Mouse (Mus musculus): ENCODE data around the gene Ppil1. TPM values are rescaled to one million over a fixed set of nuclear protein-coding genes. Genes with fewer than 3 reads are reported as not detected.

Gene Ppil1
- polyA plus RNA-seq, 1 experiment from 2014 or later: 117 TPM

- no peaks in the 10 kb centered on the region; the same call in 1 of the 2 replicates for H3K27me3 ChIP-seq (replicated peaks)
- 97% methylated on average over 6 of the region's 6 CpGs for WGBS
- H3K4me2 ChIP-seq (replicated peaks): no peak overlapping the region
- H3K9ac ChIP-seq: no peak overlapping the region
- peaks cover 4% of the 10 kb centered on the region for H3K4me1 ChIP-seq
- H3K9me3 ChIP-seq: no peaks in the 10 kb centered on the region
- no peak overlapping the region for H3K4me3 ChIP-seq
- H3K27ac ChIP-seq: no peak overlapping the region
- H3K36me3 ChIP-seq: peaks cover 46% of the 10 kb centered on the region
- ATAC-seq (ENCODE audit: low FRiP score, low read depth): no peak
Observed at GRCm38 (mm10) chr17:29301421-29301820, 37.4 kb upstream of the Ppil1 start.

DNA sequence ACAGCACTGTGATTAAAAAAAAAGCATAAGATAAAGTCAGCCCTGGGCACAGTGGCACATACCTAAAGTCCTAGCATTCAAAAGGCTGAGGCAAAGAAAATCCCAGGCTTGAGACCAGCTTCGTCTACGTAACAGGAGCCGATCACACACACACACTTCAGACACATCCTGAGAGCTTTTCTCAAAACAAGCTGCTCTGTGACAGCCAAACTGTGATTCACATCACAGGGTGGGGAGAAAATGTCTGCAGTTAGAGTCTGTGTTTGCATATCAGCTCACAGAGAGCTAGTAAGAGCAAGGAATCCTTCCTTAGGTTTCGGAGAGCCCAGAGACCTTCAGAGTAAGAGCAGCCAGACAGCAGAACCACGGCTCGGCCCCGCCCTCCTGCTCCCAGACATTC lies 36.9 kb upstream of the Ppil1 start:
- H3K27me3 ChIP-seq (replicated peaks): no peaks in the 10 kb centered on the region; the same call in 1 of the 2 replicates
- WGBS: 96% methylated on average over 7 of the region's 7 CpGs
- no peaks in the 10 kb centered on the region for H3K9me3 ChIP-seq
- no peak overlapping the region for H3K27ac ChIP-seq
- no peak overlapping the region for H3K4me3 ChIP-seq
- H3K36me3 ChIP-seq: peaks cover 50% of the 10 kb centered on the region
- H3K4me2 ChIP-seq (replicated peaks): no peak overlapping the region
- H3K9ac ChIP-seq: no peak overlapping the region
- no peak for ATAC-seq (ENCODE audit: low FRiP score, low read depth)
- peaks cover 4% of the 10 kb centered on the region for H3K4me1 ChIP-seq

- peaks cover 4% of the 10 kb centered on the region for H3K4me1 ChIP-seq
- no peak overlapping the region for H3K27ac ChIP-seq
- peaks cover 65% of the 10 kb centered on the region for H3K36me3 ChIP-seq
- no peak overlapping the region for H3K4me2 ChIP-seq (replicated peaks)
- WGBS: 93% methylated on average over 4 of the region's 4 CpGs
- H3K9ac ChIP-seq: no peak overlapping the region
- no peak overlapping the region for H3K4me3 ChIP-seq
- H3K27me3 ChIP-seq (replicated peaks): no peaks in the 10 kb centered on the region; the same call in 1 of the 2 replicates
- H3K9me3 ChIP-seq: no peaks in the 10 kb centered on the region
- no peak for ATAC-seq (ENCODE audit: low FRiP score, low read depth)
Observed at GRCm38 (mm10) chr17:29299282-29299681, 35.3 kb upstream of the Ppil1 start.

DNA sequence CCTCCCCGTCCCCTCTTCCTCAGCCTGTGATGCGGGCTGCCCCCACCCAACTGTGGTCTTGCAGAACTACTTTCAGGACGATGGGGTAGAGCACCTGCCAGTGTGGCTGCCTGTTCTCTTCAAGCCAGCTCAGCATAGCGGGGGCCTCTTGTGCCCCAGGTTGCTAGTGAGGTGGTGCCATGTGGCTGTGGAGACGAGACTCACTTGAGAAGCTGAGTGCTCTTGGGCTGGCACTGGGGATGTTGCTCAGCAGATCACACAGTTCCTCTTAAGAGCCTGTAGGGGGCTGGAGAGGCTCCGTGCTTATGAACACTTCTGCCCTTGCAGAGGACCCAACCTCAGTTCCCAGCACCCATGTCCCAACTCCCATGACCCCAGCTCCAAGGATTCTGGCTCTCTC lies 33.8 kb upstream of the Ppil1 start:
- H3K4me2 ChIP-seq (replicated peaks): no peak overlapping the region
- H3K4me1 ChIP-seq: peaks cover under 1% of the 10 kb centered on the region; the same call in 1 of the 2 replicates
- H3K27me3 ChIP-seq (replicated peaks): no peaks in the 10 kb centered on the region
- 89% methylated on average over 6 of the region's 6 CpGs for WGBS
- peaks cover 73% of the 10 kb centered on the region for H3K36me3 ChIP-seq
- H3K9me3 ChIP-seq: no peaks in the 10 kb centered on the region
- H3K9ac ChIP-seq: no peak overlapping the region
- no peak overlapping the region for H3K4me3 ChIP-seq
- H3K27ac ChIP-seq: no peak overlapping the region
- ATAC-seq (ENCODE audit: low FRiP score, low read depth): no peak

DNA sequence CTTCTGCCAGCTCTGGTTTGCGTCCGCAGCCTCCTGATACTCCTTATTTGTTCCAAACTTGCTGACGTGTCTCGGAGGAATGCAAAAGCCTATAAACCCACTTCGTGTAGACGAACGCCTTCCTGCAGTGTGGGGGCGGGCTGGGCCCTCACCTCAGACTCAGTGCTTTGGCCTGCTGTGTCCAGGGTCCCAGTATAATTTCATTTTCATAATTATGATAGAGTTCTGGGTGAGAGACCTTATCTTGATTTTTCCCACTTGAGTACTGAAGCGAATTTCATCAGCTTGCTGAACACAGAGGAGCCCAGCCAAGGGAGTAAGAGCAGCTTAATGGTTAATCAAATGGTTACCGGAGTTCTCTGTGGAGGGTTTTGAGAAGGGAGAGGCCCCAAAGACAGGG lies 33.3 kb upstream of the Ppil1 start:
- no peaks in the 10 kb centered on the region for H3K9me3 ChIP-seq
- no peaks in the 10 kb centered on the region for H3K4me1 ChIP-seq
- peaks cover 73% of the 10 kb centered on the region for H3K36me3 ChIP-seq
- ATAC-seq (ENCODE audit: low FRiP score, low read depth): no peak
- no peak overlapping the region for H3K9ac ChIP-seq
- 79% methylated on average over 10 of the region's 10 CpGs for WGBS
- no peak overlapping the region for H3K27ac ChIP-seq
- no peak overlapping the region for H3K4me2 ChIP-seq (replicated peaks)
- no peaks in the 10 kb centered on the region for H3K27me3 ChIP-seq (replicated peaks)
- no peak overlapping the region for H3K4me3 ChIP-seq

DNA sequence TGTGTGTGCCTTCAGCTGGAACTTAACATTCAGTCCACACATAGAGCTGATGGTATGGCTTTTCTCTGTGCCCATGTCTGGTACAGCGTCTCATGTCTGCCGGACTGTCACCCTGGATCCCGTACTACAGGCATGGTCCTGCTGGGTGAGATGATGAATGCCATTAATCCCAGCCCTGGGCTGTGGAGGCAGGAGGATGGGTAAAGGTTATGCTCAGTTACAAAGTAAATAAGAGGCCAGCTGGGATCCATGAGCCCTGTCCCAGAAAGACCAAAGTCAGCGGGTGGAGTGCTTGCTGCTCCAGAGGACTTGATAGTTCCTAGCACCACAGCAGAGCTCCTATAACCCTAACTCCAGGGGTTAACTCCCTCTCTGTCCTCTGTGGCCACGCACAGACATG lies 31.8 kb upstream of the Ppil1 start:
- Histone ChIP-seq H3K4me2 (replicated peaks) (no peak overlapping the region), H3K4me3 (no peak overlapping the region), H3K27ac (no peak overlapping the region), H3K4me1 (no peaks in the 10 kb centered on the region), H3K9me3 (no peaks in the 10 kb centered on the region), H3K9ac (no peak overlapping the region), H3K36me3 (peaks cover 60% of the 10 kb centered on the region), H3K27me3 (replicated peaks) (no peaks in the 10 kb centered on the region)
- no peak for ATAC-seq (ENCODE audit: low FRiP score, low read depth)
- WGBS: 73% methylated on average over 5 of the region's 5 CpGs

GRCm38 (mm10) chr17:29293807-29294605 lies 30.0 kb upstream of the Ppil1 start:
- peaks cover 46% of the 10 kb centered on the region for H3K36me3 ChIP-seq
- no peaks in the 10 kb centered on the region for H3K9me3 ChIP-seq
- no peaks in the 10 kb centered on the region for H3K4me1 ChIP-seq
- ATAC-seq (ENCODE audit: low FRiP score, low read depth): no peak
- H3K4me3 ChIP-seq: no peak overlapping the region
- WGBS: 83% methylated on average over 9 of the region's 9 CpGs
- H3K9ac ChIP-seq: no peak overlapping the region
- no peak overlapping the region for H3K4me2 ChIP-seq (replicated peaks)
- H3K27ac ChIP-seq: no peak overlapping the region
- no peaks in the 10 kb centered on the region for H3K27me3 ChIP-seq (replicated peaks)

GRCm38 (mm10) chr17:29292996-29293395 lies 29.0 kb upstream of the Ppil1 start:
- no peak overlapping the region for H3K4me3 ChIP-seq
- WGBS: 91% methylated on average over 3 of the region's 3 CpGs

DNA sequence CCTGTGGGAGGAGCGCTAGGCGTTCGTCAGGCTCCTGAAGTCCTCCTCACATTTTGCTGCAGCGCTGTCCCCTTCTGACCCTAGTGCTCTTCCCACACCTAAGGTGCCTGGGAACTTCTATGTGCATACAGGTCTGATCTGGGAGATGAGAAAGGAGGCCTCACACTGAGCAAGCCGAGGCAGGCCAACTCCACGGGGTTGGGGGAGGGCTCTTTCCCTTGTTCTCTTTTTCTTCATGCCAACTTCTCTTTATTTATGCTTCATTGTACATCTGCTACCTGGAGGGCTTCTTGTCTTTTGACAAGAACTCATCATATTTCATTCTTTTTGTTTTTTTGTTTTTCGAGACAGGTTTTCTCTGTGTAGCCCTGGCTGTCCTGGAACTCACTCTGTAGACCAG lies 27.8 kb upstream of the Ppil1 start:
- no peak for ATAC-seq (ENCODE audit: low FRiP score, low read depth)
- H3K4me3 ChIP-seq: no peak overlapping the region
- peaks cover 33% of the 10 kb centered on the region for H3K36me3 ChIP-seq
- no peaks in the 10 kb centered on the region for H3K9me3 ChIP-seq
- no peak overlapping the region for H3K4me2 ChIP-seq (replicated peaks)
- 87% methylated on average over 7 of the region's 7 CpGs for WGBS
- no peak overlapping the region for H3K27ac ChIP-seq
- H3K27me3 ChIP-seq (replicated peaks): no peaks in the 10 kb centered on the region
- H3K4me1 ChIP-seq: no peaks in the 10 kb centered on the region
- H3K9ac ChIP-seq: no peak overlapping the region

More at GRCm38 (mm10) chr17:29292996-29293395, 29.0 kb upstream of the Ppil1 start:
- ATAC-seq (ENCODE audit: low FRiP score, low read depth): no peak
- Histone ChIP-seq H3K27ac (no peak overlapping the region), H3K36me3 (peaks cover 40% of the 10 kb centered on the region), H3K4me2 (replicated peaks) (no peak overlapping the region), H3K9ac (no peak overlapping the region), H3K9me3 (no peaks in the 10 kb centered on the region), H3K27me3 (replicated peaks) (no peaks in the 10 kb centered on the region), H3K4me1 (no peaks in the 10 kb centered on the region)

- Histone ChIP-seq H3K36me3 (peaks cover 23% of the 10 kb centered on the region), H3K9ac (no peak overlapping the region), H3K4me2 (replicated peaks) (no peak overlapping the region), H3K27me3 (replicated peaks) (no peaks in the 10 kb centered on the region), H3K4me3 (no peak overlapping the region), H3K4me1 (no peaks in the 10 kb centered on the region; the same call in 1 of the 2 replicates), H3K27ac (no peak overlapping the region), H3K9me3 (no peaks in the 10 kb centered on the region)
- ATAC-seq (ENCODE audit: low FRiP score, low read depth): no peak
- 75% methylated on average over 21 of the region's 21 CpGs for WGBS
Observed at GRCm38 (mm10) chr17:29282216-29282952, 18.4 kb upstream of the Ppil1 start.

- Histone ChIP-seq H3K27ac (no peak overlapping the region), H3K9ac (no peak overlapping the region), H3K36me3 (peaks cover 23% of the 10 kb centered on the region), H3K9me3 (no peaks in the 10 kb centered on the region), H3K4me3 (no peak overlapping the region), H3K27me3 (replicated peaks) (no peaks in the 10 kb centered on the region), H3K4me1 (no peaks in the 10 kb centered on the region; the same call in 1 of the 2 replicates), H3K4me2 (replicated peaks) (no peak overlapping the region)
- WGBS: 92% methylated on average over 5 of the region's 5 CpGs
- ATAC-seq (ENCODE audit: low FRiP score, low read depth): no peak
Observed at GRCm38 (mm10) chr17:29281541-29281940, 17.6 kb upstream of the Ppil1 start.

DNA sequence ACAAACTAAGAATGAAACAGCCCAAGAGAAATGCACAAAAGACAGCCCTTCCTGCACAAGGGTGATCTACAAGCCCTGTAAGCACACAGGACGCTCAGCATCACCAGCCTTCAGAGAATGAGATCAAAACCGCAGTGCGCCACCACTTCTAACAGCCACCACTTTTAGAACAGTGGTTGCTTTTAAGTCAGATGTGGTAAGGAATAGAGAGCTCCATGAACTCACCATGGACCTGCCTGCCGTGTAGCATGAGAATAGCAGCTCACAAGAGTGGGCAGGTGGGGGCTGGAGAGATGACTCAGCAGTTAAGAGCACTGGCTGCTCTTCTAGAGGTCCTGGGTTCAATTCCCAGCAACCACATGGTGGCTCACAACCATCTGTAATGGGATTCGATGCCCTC lies 16.4 kb upstream of the Ppil1 start:
- Histone ChIP-seq H3K4me1 (no peaks in the 10 kb centered on the region; the same call in 1 of the 2 replicates), H3K4me2 (replicated peaks) (no peak overlapping the region), H3K36me3 (peaks cover 18% of the 10 kb centered on the region), H3K27ac (no peak overlapping the region), H3K27me3 (replicated peaks) (no peaks in the 10 kb centered on the region), H3K4me3 (no peak overlapping the region), H3K9me3 (no peaks in the 10 kb centered on the region), H3K9ac (no peak overlapping the region)
- ATAC-seq (ENCODE audit: low FRiP score, low read depth): no peak
- WGBS: 92% methylated on average over 5 of the region's 5 CpGs

Data from neural tube, embryonic 12.5 days (tissue).